Mouse (Mus musculus) midbrain, postnatal 0 days (tissue): ENCODE measurements around the gene Nbea. TPM values are rescaled to one million over a fixed set of nuclear protein-coding genes. Genes with fewer than 3 reads are reported as not detected.

Experiments used
- ATAC-seq: fragments of 200-750 bp; cut with Nextera tagmentation; 2 replicates; pipeline ENCODE4 v1.8.0; 2017; ENCODE audit warnings: moderate number of reproducible peaks, mild to moderate bottlenecking, moderate TSS enrichment, moderate library complexity; ENCODE audit not compliant: low FRiP score
- DNase-seq: peaks from one replicate; pipeline ENCODE4 v3.0.0-alpha.2; 2015; ENCODE audit warnings: low spot score
- H3K27ac ChIP-seq: fragments of 300-500 bp; sonication (generic); 2 replicates; pipeline ENCODE4 v1.5.1; 2014; ENCODE audit warnings: low read depth, mild to moderate bottlenecking, low read length, mixed read lengths
- H3K27me3 ChIP-seq: fragments of 300-500 bp; sonication (generic); 2 replicates; pipeline ENCODE4 v1.6.1; 2014; ENCODE audit warnings: low read length, control low read depth, mixed read lengths; ENCODE audit not compliant: insufficient read depth
- H3K36me3 ChIP-seq: fragments of 300-500 bp; sonication (generic); 2 replicates; pipeline ENCODE4 v1.6.1; 2014; ENCODE audit warnings: low read length, control low read depth, mixed read lengths; ENCODE audit not compliant: insufficient read depth
- H3K4me1 ChIP-seq: fragments of 300-500 bp; sonication (generic); 2 replicates; pipeline ENCODE4 v1.6.1; 2014; ENCODE audit warnings: mild to moderate bottlenecking, control low read depth, antibody characterized with exemption, low read length, mixed read lengths; ENCODE audit not compliant: insufficient read depth
- H3K4me2 ChIP-seq: fragments of 300-500 bp; sonication (generic); 2 replicates; pipeline ENCODE4 v1.6.1; 2014; ENCODE audit warnings: low read depth, mild to moderate bottlenecking, low read length, mixed read lengths; ENCODE audit not compliant: poor library complexity, severe bottlenecking
- H3K4me3 ChIP-seq: fragments of 300-500 bp; sonication (generic); 2 replicates; pipeline ENCODE4 v1.5.1; 2014; ENCODE audit warnings: low read depth, mild to moderate bottlenecking, low read length, moderate library complexity
- H3K9ac ChIP-seq: fragments of 300-500 bp; sonication (generic); replicated peaks from 2 replicates; pipeline ENCODE4 v1.6.1; 2014; ENCODE audit warnings: mild to moderate bottlenecking, low read length, moderate library complexity, mixed read lengths; ENCODE audit not compliant: poor library complexity, severe bottlenecking
- H3K9me3 ChIP-seq: fragments of 300-500 bp; sonication (generic); 2 replicates; pipeline ENCODE4 v1.6.1; 2016; ENCODE audit warnings: low read length, control low read depth
- CTCF ChIP-seq: IDR thresholded peaks from 2 replicates; pipeline ENCODE4 v1.5.1; 2016; ENCODE audit warnings: antibody characterized with exemption, mild to moderate bottlenecking
- WGBS: fragments of 180-500 bp; shearing (Covaris S2); extraction: QIAGEN DNeasy Blood & Tissue Kit; methylation state at CpG from one replicate; pipeline ENCODE4 v1.1.7; 2014; 5-methylcytosine and 5-hydroxymethylcytosine counted together
- polyA plus RNA-seq: library from polyadenylated mRNA; unstranded; fragments of >200 nt; fragmentation: Nextera tagmentation; extraction: Ambion mirVana; gene quantifications from 2 replicates; pipeline ENCODE4 v1.2.1, GENCODE M21; 2015
- total RNA-seq: library from RNA; depleted of rRNA; stranded (reverse); fragments of >200 nt; gene quantifications from 2 replicates; pipeline ENCODE4 v1.2.3, GENCODE M21; 2014

Gene Nbea
- total and polyA plus RNA-seq, 2 experiments from 2014 or later, result 46.8 to 202 TPM

- no peak overlapping the region for H3K27ac ChIP-seq
- TF ChIP-seq CTCF, result no peak
- no peak for ATAC-seq
Observed at GRCm38 (mm10) chr3:55652321-55652720, 531.2 kb downstream of the Nbea start.

DNA sequence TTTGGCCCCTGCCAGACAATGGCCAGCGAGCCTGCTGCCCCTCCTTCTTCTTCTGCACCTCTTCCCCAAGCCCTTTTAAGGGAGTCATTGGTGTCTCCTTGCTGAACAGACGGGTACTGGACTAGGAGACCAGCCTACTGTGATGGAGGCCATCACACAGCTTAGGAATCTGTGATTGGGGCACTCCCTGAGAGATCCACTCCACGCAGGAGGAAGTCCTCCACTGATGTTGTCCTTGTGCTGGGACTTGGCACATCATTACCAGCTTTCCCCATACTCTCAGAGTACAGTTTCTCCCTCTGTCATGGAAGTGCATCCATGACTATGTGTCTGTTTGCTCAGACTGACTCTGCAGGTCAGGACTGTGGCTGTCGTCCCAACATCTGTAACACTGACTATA, 531.6 kb downstream of the Nbea start:
- TF ChIP-seq CTCF, result no peak

More at GRCm38 (mm10) chr3:55652321-55652720, 531.2 kb downstream of the Nbea start:
- Histone ChIP-seq H3K9ac (no peak overlapping the region), H3K4me3 (no peak overlapping the region), H3K36me3 (peaks cover 3% of the 10 kb centered on the region; the same call in 1 of the 2 replicates), H3K4me1 (no peaks in the 10 kb centered on the region), H3K9me3 (no peaks in the 10 kb centered on the region), H3K4me2 (no peak overlapping the region), H3K27me3 (no peaks in the 10 kb centered on the region)
- 92% methylated on average over 2 of the region's 2 CpGs for WGBS
- no peak for DNase-seq

DNA sequence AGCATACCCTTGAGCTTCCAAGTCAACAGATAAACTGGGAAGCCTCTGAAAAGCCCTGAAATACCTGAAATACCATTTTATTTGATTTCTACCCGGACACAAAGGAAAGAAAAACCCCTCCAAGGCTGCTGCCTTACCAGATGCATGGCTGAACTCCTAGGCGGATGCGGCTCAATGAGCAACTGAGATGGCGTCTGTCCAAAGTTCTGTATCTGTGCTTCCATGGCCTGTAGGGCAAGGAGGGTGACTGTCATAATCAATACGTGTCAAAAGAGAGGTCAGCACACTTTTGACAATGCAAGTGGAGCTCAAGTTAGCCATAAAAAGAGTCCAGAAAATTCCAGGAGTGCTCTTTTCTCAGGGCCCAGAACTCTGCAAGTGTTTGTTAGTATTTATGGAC, 534.0 kb downstream of the Nbea start:
- no peaks in the 10 kb centered on the region for H3K27me3 ChIP-seq
- peaks cover 12% of the 10 kb centered on the region for H3K36me3 ChIP-seq
- no peak overlapping the region for H3K4me2 ChIP-seq
- no peak for TF ChIP-seq CTCF
- no peaks in the 10 kb centered on the region for H3K9me3 ChIP-seq
- ATAC-seq (no peak), DNase-seq (peak; percentile 71)
- H3K9ac ChIP-seq, result no peak overlapping the region
- no peaks in the 10 kb centered on the region for H3K4me1 ChIP-seq
- H3K27ac ChIP-seq, result no peak overlapping the region
- WGBS, result 62% methylated on average over 5 of the region's 5 CpGs
- H3K4me3 ChIP-seq, result no peak overlapping the region

More for the DNA sequence above, 531.6 kb downstream of the Nbea start:
- DNase-seq (no peak), ATAC-seq (no peak)
- no peaks in the 10 kb centered on the region for H3K4me1 ChIP-seq
- no peaks in the 10 kb centered on the region for H3K27me3 ChIP-seq
- no peak overlapping the region for H3K9ac ChIP-seq
- no peak overlapping the region for H3K4me2 ChIP-seq
- no peak overlapping the region for H3K4me3 ChIP-seq
- H3K27ac ChIP-seq, result no peak overlapping the region
- H3K36me3 ChIP-seq, result peaks cover under 1% of the 10 kb centered on the region; the same call in 1 of the 2 replicates
- WGBS, result 80% methylated on average over 4 of the region's 4 CpGs
- no peaks in the 10 kb centered on the region for H3K9me3 ChIP-seq

- no peak for TF ChIP-seq CTCF
- Histone ChIP-seq H3K9me3 (no peaks in the 10 kb centered on the region), H3K4me1 (no peaks in the 10 kb centered on the region), H3K27ac (no peak overlapping the region), H3K36me3 (peaks cover 13% of the 10 kb centered on the region), H3K27me3 (no peaks in the 10 kb centered on the region), H3K9ac (no peak overlapping the region), H3K4me3 (no peak overlapping the region), H3K4me2 (no peak overlapping the region)
- DNase-seq (peak; percentile 60), ATAC-seq (no peak)
- WGBS, result 42% methylated on average over 4 of the region's 4 CpGs
Observed at GRCm38 (mm10) chr3:55648299-55648698, 535.2 kb downstream of the Nbea start.

DNA sequence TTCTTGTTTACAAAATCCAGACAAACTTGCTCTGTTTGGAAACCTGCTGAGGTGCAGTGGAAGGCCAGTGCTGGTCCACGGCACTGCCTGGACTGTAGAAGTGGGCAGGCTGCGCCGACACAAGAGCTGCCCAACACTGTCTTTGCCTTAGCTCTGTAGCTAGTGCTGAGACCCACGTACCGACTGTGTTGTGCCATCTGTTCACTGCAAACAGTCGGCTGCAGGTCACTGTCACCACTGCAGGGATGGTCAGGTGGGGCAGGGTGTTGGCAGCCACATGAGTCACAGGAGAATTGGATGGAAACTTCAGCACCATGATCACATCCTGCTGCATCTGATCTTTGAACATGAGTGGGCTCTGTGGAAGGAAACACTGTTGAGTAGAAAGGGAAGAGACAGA, 536.3 kb downstream of the Nbea start:
- Histone ChIP-seq H3K9ac (no peak overlapping the region), H3K27me3 (no peaks in the 10 kb centered on the region), H3K4me2 (no peak overlapping the region), H3K4me1 (no peaks in the 10 kb centered on the region), H3K4me3 (no peak overlapping the region), H3K27ac (no peak overlapping the region), H3K36me3 (peaks cover 17% of the 10 kb centered on the region), H3K9me3 (no peaks in the 10 kb centered on the region)
- TF ChIP-seq CTCF, result no peak
- ATAC-seq (no peak), DNase-seq (no peak)
- WGBS, result 79% methylated on average over 6 of the region's 6 CpGs

DNA sequence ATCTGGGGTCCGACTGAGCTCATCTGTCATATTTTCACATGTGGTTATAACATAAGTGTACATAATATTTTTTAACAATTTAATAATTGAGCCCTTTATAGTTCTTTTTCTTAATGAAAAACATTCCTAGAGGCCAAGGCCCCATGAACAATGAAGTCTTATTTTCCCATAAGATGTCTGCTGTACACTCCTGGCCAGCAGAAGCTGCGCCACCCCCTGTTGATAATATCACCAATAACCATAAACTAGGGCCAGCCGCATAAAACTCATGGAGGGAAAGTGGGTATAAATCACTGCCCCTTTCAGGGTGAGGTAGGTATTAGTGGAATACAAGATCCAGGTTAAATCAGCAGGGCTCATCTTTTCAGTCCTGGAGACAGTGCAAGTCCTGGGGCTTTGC, 537.1 kb downstream of the Nbea start:
- Histone ChIP-seq H3K27me3 (no peaks in the 10 kb centered on the region), H3K36me3 (peaks cover 17% of the 10 kb centered on the region), H3K27ac (no peak overlapping the region), H3K4me1 (no peaks in the 10 kb centered on the region), H3K9me3 (no peaks in the 10 kb centered on the region), H3K4me3 (no peak overlapping the region), H3K4me2 (no peak overlapping the region), H3K9ac (no peak overlapping the region)
- ATAC-seq, result no peak
- DNase-seq, result no peak
- WGBS, result 95% methylated on average over 3 of the region's 3 CpGs
- no peak for TF ChIP-seq CTCF
